11 mouse cellular contexts compared by ENCODE assay signal in the genomic region with DNA sequence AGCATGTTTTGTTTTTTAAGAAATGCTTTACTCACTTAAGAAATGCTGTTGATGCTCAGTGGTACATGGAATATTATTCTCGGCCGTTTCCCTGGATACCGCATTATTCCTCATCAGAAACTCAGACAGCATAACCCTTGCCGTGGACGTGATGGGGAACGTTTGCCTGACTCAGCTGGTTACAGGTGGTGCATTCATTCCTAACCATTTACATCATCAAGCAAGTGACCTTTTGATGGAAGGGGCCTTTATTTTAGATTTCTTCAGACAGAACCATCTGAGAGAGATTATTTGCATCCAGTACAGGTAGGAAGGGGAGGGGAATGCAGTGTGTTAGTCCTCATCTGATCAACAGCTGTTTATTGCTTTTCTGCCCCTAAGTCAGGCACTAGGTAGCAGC. TPM values are rescaled to one million over a fixed set of nuclear protein-coding genes. Genes with fewer than 3 reads are reported as not detected.
DNase-seq lines count a peak whose midpoint lies in the region; ATAC-seq and TF ChIP-seq lines count a peak whose summit lies in the region.
"Had no signal": no experiment of that assay in that cellular context is flagged by ENCODE, and none has a peak within 500 bp of the region (broad histone marks: within the 10 kb centered on the region; RNA-seq: fewer than 3 reads in every experiment).

No protein-coding gene starts in this region.

- peak overlapping the region; percentile 100 for H3K4me2 ChIP-seq in heart, postnatal 0 days (ENCODE audit: low read depth, low read length)
- peak overlapping the region; percentile 97; the same call in 1 of the 2 replicates for H3K4me2 ChIP-seq in embryonic facial prominence, embryonic 15.5 days (replicated peaks)
- H3K4me2 ChIP-seq in stomach, embryonic 15.5 days = peak overlapping the region; percentile 95; the same call in 1 of the 2 replicates

- peaks cover 61% of the 10 kb centered on the region for H3K4me1 ChIP-seq in heart, postnatal 0 days (ENCODE audit: control insufficient read depth, insufficient read depth)
- peaks cover 86% of the 10 kb centered on the region for H3K4me1 ChIP-seq in megakaryocyte, embryonic 14.5 days
- H3K4me1 ChIP-seq in embryonic facial prominence, embryonic 15.5 days = peaks cover 67% of the 10 kb centered on the region
- peaks cover 42% of the 10 kb centered on the region for H3K4me1 ChIP-seq in stomach, embryonic 15.5 days

- no peak overlapping the region for H3K9ac ChIP-seq in heart, postnatal 0 days (replicated peaks; ENCODE audit: low read depth, low read length)
- no peak overlapping the region for H3K9ac ChIP-seq in embryonic facial prominence, embryonic 15.5 days
- H3K9ac ChIP-seq in stomach, embryonic 15.5 days = no peak overlapping the region
- H3K9ac ChIP-seq: hindbrain, embryonic 15.5 days; limb, embryonic 12.5 days had no signal

- ATAC-seq in heart, postnatal 0 days (ENCODE audit: insufficient read depth, low read depth) = no peak
- no peak for ATAC-seq in megakaryocyte, adult 5-6 weeks (ENCODE audit: poor library complexity, severe bottlenecking)
- no peak for ATAC-seq in embryonic facial prominence, embryonic 15.5 days (ENCODE audit: insufficient number of reproducible peaks, low FRiP score, low TSS enrichment, low read depth)
- ATAC-seq in stomach, embryonic 15.5 days (ENCODE audit: insufficient read depth, low FRiP score, low read depth) = no peak
- ATAC-seq: activated CD4-positive, CD25-positive, alpha-beta regulatory T cell, adult 4 months; midbrain, embryonic 16.5 days had no signal

- H3K9me3 ChIP-seq in heart, postnatal 0 days (replicated peaks; ENCODE audit: control insufficient read depth, low read length) = no peaks in the 10 kb centered on the region
- no peaks in the 10 kb centered on the region for H3K9me3 ChIP-seq in megakaryocyte, embryonic 14.5 days
- no peaks in the 10 kb centered on the region for H3K9me3 ChIP-seq in embryonic facial prominence, embryonic 15.5 days (replicated peaks)
- H3K9me3 ChIP-seq in stomach, embryonic 15.5 days = no peaks in the 10 kb centered on the region
- H3K9me3 ChIP-seq: hindbrain, embryonic 15.5 days; limb, embryonic 12.5 days had no signal

- no peaks in the 10 kb centered on the region for H3K36me3 ChIP-seq in heart, postnatal 0 days (replicated peaks; ENCODE audit: control insufficient read depth, insufficient read depth, low read length)
- H3K36me3 ChIP-seq in megakaryocyte, embryonic 14.5 days (replicated peaks; ENCODE audit: low read length) = peaks cover 19% of the 10 kb centered on the region
- H3K36me3 ChIP-seq in embryonic facial prominence, embryonic 15.5 days = no peaks in the 10 kb centered on the region
- no peaks in the 10 kb centered on the region for H3K36me3 ChIP-seq in stomach, embryonic 15.5 days
- H3K36me3 ChIP-seq: hindbrain, embryonic 15.5 days; limb, embryonic 12.5 days had no signal

- DNase-seq in heart, postnatal 0 days (ENCODE audit: low spot score) = no peak
- DNase-seq in heart, postnatal 4 days = no peak
- no peak for DNase-seq in cerebellum, adult 11 months

- WGBS in heart, postnatal 0 days = 44% methylated on average over 6 of the region's 6 CpGs
- WGBS in embryonic facial prominence, embryonic 15.5 days = 20% methylated on average over 6 of the region's 6 CpGs
- 48% methylated on average over 6 of the region's 6 CpGs for WGBS in stomach, embryonic 15.5 days

- H3K4me3 ChIP-seq in heart, postnatal 0 days (ENCODE audit: low read depth, low read length) = no peak overlapping the region
- H3K4me3 ChIP-seq in megakaryocyte, embryonic 14.5 days (replicated peaks) = peak overlapping the region; percentile 60
- H3K4me3 ChIP-seq in embryonic facial prominence, embryonic 15.5 days (replicated peaks) = peak overlapping the region; percentile 87; the same call in 1 of the 2 replicates
- H3K4me3 ChIP-seq in stomach, embryonic 15.5 days (replicated peaks) = no peak overlapping the region

- no peak overlapping the region for H3K27ac ChIP-seq in heart, postnatal 0 days (ENCODE audit: low read depth)
- no peak overlapping the region for H3K27ac ChIP-seq in embryonic facial prominence, embryonic 15.5 days (replicated peaks)
- H3K27ac ChIP-seq in stomach, embryonic 15.5 days = no peak overlapping the region
- H3K27ac ChIP-seq: hindbrain, embryonic 15.5 days; limb, embryonic 12.5 days had no signal

- TF ChIP-seq CTCF in heart, postnatal 0 days (IDR thresholded peaks at IDR 0.05; ENCODE audit: low read depth) = no peak

- H3K27me3 ChIP-seq in heart, postnatal 0 days (ENCODE audit: control insufficient read depth, insufficient read depth, low read length) = no peaks in the 10 kb centered on the region
- no peaks in the 10 kb centered on the region for H3K27me3 ChIP-seq in megakaryocyte, embryonic 14.5 days (replicated peaks)
- no peaks in the 10 kb centered on the region for H3K27me3 ChIP-seq in embryonic facial prominence, embryonic 15.5 days
- no peaks in the 10 kb centered on the region for H3K27me3 ChIP-seq in stomach, embryonic 15.5 days (replicated peaks)

- TF ChIP-seq EP300 in heart, postnatal 0 days (IDR thresholded peaks at IDR 0.05; ENCODE audit: low read depth) = no peak

RNA-seq across cellular contexts. Expression of a gene that starts 50.7 kb away (rescaled TPM):
- total RNA-seq in heart, postnatal 0 days (2014; rRNA removed; ENCODE audit: low replicate concordance) = 18.2 and 21.2 TPM in 2 replicates
- polyA plus RNA-seq in heart, postnatal 0 days (2015; fragmentation: Nextera tagmentation; extraction: Ambion mirVana) = 6.7 and 8.7 TPM in 2 replicates
- 10 to 100 TPM; 44.6 to 48.8 TPM for total RNA-seq in heart, postnatal 4 days (2021)
- 20.6 and 23.3 TPM in 2 replicates for polyA plus RNA-seq in megakaryocyte, embryonic 14.5 days (2012; ENCODE audit: insufficient read depth, low replicate concordance)
- 27.0 and 33.7 TPM in 2 replicates for total RNA-seq in megakaryocyte, adult 5-6 weeks (2015)
- total RNA-seq in megakaryocyte, adult 5-6 weeks (2017) = 10.0 and 12.7 TPM in 2 replicates
- 14.4 and 14.8 TPM in 2 replicates for polyA plus RNA-seq in embryonic facial prominence, embryonic 15.5 days (2015; fragmentation: Nextera tagmentation; extraction: Ambion mirVana)
- polyA plus RNA-seq in stomach, embryonic 15.5 days (2015; fragmentation: Nextera tagmentation; extraction: Ambion mirVana) = 12.8 and 16.0 TPM in 2 replicates

Comparison
In these comparisons a context has a peak if more than half of its experiments do, and no peak if none do; other contexts are left out.
1. H3K4me3 ChIP-seq: peak in megakaryocyte, embryonic 14.5 days (single experiment) and embryonic facial prominence, embryonic 15.5 days (single experiment); none in heart, postnatal 0 days (single experiment) and stomach, embryonic 15.5 days (single experiment).
2. Peak in every context shown above with its lines, with median percentiles within 50 percentile points of each other: H3K4me2 ChIP-seq.